21 mouse cellular contexts compared by ENCODE assay signal in genomic region chr10:117518793-117519669, GRCm38 (mm10).
DNase-seq lines count a peak whose midpoint lies in the region; ATAC-seq and TF ChIP-seq lines count a peak whose summit lies in the region.
"Had no signal": no experiment of that assay in that cellular context is flagged by ENCODE, and none has a peak within 500 bp of the region (broad histone marks: within the 10 kb centered on the region; RNA-seq: fewer than 3 reads in every experiment).

No protein-coding gene starts in this region.

- ATAC-seq in kidney, postnatal 0 days (replicated peaks; ENCODE audit: low FRiP score, low read depth) = no peak
- ATAC-seq: CD4-positive, CD25-positive, alpha-beta regulatory T cell, adult 4 months had no signal

- WGBS in kidney, postnatal 0 days = 59% methylated on average over 15 of the region's 15 CpGs

- H3K4me1 ChIP-seq in kidney, postnatal 0 days (replicated peaks; ENCODE audit: insufficient read depth, low read length) = 0 out of 2 replicates have a peak, but pooled peaks cover 5% of the 10 kb centered on the region

- no peak overlapping the region for H3K4me2 ChIP-seq in kidney, postnatal 0 days (ENCODE audit: low read length)
- H3K4me2 ChIP-seq: forebrain, embryonic 12.5 days; limb, embryonic 13.5 days; neural tube, embryonic 12.5 days had no signal

- no peak for TF ChIP-seq CTCF in kidney, postnatal 0 days (IDR thresholded peaks at IDR 0.05; ENCODE audit: low read depth)

- H3K9me3 ChIP-seq in kidney, postnatal 0 days (replicated peaks; ENCODE audit: low read length) = no peaks in the 10 kb centered on the region
- H3K9me3 ChIP-seq: forebrain, embryonic 12.5 days; limb, embryonic 13.5 days; neural tube, embryonic 12.5 days had no signal

- H3K4me3 ChIP-seq in kidney, postnatal 0 days (replicated peaks; ENCODE audit: low read depth, low read length) = no peak overlapping the region
- H3K4me3 ChIP-seq: forebrain, embryonic 12.5 days; heart, adult 2 months; limb, embryonic 13.5 days; neural tube, embryonic 12.5 days had no signal

- peak; percentile 17 for DNase-seq in embryo, embryonic 10.5 days (ENCODE audit: low spot score)
- no peak for DNase-seq in embryo, embryonic 10 days (ENCODE audit: low spot score)
- DNase-seq in kidney, postnatal 0 days (ENCODE audit: low spot score) = no peak
- DNase-seq in kidney, adult 11 months = no peak
- DNase-seq in urinary bladder, postnatal 14 days (ENCODE audit: low spot score) = peak; percentile 49
- DNase-seq in urinary bladder, postnatal 4 days (ENCODE audit: low spot score in 2 of 2) = no peak
- DNase-seq in adrenal gland, postnatal 36 days = no peak
- DNase-seq in left cerebral cortex, postnatal 10 days (ENCODE audit: extremely low spot score in 1 of 2, low spot score in 2 of 2) = no peak
- DNase-seq: adrenal gland, postnatal 14 days; cerebellum, adult 11 months; cerebellum, postnatal 14 days; gastrocnemius, postnatal 25 days; heart, adult 2 months; lung, postnatal 36 days; thymus, postnatal 25 days had no signal

- peak overlapping the region; percentile 47; the same call in 1 of the 2 replicates for H3K27ac ChIP-seq in kidney, postnatal 0 days
- H3K27ac ChIP-seq: forebrain, embryonic 12.5 days; heart, adult 2 months; limb, embryonic 13.5 days; liver, embryonic 14.5 days; neural tube, embryonic 12.5 days had no signal

- no peaks in the 10 kb centered on the region for H3K27me3 ChIP-seq in kidney, postnatal 0 days (ENCODE audit: insufficient read depth, low read length)
- H3K27me3 ChIP-seq: limb, embryonic 13.5 days; neural tube, embryonic 12.5 days; Patski had no signal

- intact Hi-C loops in left cerebral cortex, postnatal 10 days (cut with DNase I) = loop anchor here (5.0 kb wide), 1 partner anchor 158 kb away; no protein-coding TSS in a partner anchor

- no peaks in the 10 kb centered on the region for H3K36me3 ChIP-seq in kidney, postnatal 0 days (ENCODE audit: insufficient read depth, low read length)
- H3K36me3 ChIP-seq: forebrain, embryonic 12.5 days; limb, embryonic 13.5 days; neural tube, embryonic 12.5 days had no signal

- no peak overlapping the region for H3K9ac ChIP-seq in kidney, postnatal 0 days (ENCODE audit: low read depth, low read length)
- H3K9ac ChIP-seq: forebrain, embryonic 12.5 days; limb, embryonic 13.5 days; liver, embryonic 14.5 days; neural tube, embryonic 12.5 days had no signal

Comparison
In these comparisons a context has a peak if more than half of its experiments do, and no peak if none do; other contexts are left out.
1. DNase-seq: peak in embryo, embryonic 10.5 days (single experiment) and urinary bladder, postnatal 14 days (single experiment); none in embryo, embryonic 10 days (single experiment), kidney, postnatal 0 days (single experiment), kidney, adult 11 months (single experiment), urinary bladder, postnatal 4 days (0 of 2), adrenal gland, postnatal 36 days (0 of 2) and left cerebral cortex, postnatal 10 days (0 of 2).